Mouse (Mus musculus): Measurements from ENCODE around the gene Chsy1. TPM values are rescaled to one million over a fixed set of nuclear protein-coding genes. Genes with fewer than 3 reads are reported as not detected.

The Chsy1 gene
- 77.1 to 86.8 TPM (median 82.7 TPM) in 4 replicates for total RNA-seq (2023)

DNA sequence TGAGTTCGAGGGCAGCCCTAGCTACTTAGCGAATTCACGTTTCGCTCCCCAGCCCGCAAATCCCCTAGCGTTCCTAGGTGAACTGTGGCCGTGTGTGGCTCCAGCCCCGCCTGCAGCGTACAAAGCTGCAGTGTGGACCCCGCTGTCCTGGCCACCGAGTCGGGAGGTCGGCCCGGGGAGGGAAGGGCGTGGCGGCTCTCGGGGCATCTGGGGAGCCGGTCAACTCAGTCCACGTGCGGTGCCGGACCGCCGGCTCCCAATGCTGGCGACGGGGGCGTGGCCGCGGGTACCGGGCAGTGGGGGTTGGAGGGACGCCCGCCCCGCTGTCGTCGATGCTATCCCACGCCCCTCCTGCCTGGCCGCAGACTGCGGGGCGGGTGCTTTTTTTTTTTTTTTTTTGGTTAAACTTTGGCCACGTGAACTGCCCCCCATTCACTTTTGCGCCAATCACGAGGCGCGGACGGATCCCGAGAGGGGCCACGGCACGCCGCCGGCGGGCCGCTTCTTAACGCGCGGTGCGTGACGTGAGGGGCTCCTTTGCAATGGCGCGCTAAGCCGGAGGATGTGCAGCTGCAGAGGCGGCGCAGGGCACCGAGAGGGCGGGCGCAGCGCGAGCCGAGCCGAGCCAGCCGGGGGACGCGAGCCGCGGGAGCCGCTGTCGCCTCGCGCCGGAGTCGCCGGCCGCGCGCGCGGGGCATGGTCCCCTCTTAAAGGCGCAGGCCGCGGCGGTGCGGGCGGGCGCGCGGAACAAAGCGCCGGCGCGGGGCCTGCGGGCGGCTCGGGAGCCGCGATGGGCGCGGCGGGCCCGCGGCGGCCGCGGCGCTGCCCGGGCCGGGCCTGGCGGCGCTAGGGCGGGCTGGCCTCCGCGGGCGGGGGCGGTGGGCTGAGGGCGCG, at the start of gene Chsy1:
Gene Chsy1 (plus strand): TSS at position 555 of the 894 bp plus-strand sequence.

DNA sequence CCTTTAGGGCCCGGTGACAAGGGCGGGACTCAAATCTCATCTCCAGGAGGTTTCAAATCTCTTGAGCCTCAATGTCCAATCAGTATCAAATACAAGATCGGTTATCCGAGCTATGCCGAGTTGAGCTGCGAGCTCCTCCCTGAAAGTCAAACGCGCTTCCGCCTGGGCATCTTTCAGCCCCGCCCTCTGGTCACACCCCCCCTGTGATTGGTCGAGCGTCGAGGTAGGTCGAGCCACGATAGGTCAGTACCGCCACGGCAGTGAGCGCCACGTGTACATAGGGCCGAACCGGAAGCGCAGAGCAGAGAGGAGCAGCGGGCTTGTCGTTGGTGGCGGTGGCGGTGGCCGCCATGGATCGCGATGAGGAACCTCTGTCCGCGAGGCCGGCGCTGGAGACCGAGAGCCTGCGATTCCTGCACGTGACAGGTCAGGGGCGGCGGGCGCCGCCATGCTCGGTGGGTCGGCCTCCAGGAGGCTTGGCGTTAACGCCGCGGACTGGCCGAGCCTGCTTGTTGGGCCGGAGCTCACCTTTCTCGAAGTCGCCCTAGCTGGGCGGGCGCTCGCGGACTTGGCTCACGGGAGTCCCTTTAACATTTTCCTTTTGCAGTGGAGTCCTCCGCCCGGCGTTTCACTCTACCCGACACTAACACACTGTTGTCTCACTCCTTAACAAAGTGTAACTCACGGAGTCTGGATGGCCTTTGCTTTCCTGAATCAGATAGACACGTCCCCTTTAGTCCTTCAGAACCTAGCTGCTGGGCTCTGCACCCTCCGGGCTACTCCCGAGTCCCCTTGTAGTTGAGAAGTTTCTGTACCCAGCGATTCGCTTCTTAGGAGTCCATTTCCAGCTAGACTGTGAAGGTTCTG, 29.7 kb upstream of the Chsy1 start, which contains the start of gene Selenos:
Gene Selenos (plus strand): TSS at position 286 of the 867 bp plus-strand sequence.

Other genes starting within 250 kb of the Chsy1 start
- gene Pcsk6, start 247.8 kb upstream of the Chsy1 start, total RNA-seq (2023): not detected in 4 replicates
- not detected in 4 replicates for gene Gm45213, start 65.9 kb upstream of the Chsy1 start, total RNA-seq (2023)
- gene Snrpa1, start 50.5 kb upstream of the Chsy1 start, total RNA-seq (2023): 64.7 to 68.6 TPM (median 65.6 TPM) in 4 replicates
- 46.7 to 55.9 TPM (median 53.7 TPM) in 4 replicates for gene Selenos, start 29.9 kb upstream of the Chsy1 start, total RNA-seq (2023)

Data from B cell, adult 62 days (primary cell).